Mouse (Mus musculus): Measurements from ENCODE around the gene Bloc1s4. TPM values are rescaled to one million over a fixed set of nuclear protein-coding genes. Genes with fewer than 3 reads are reported as not detected.
A peak's percentile ranks its signal among the peaks of the same experiment; 100 is the strongest.

Gene Bloc1s4
- polyA plus RNA-seq, 1 experiment from 2014 or later = 24.9 TPM

GRCm38 (mm10) chr5:36776021-36776575 lies 27.6 kb upstream of the Bloc1s4 start:
- 38% methylated on average over 9 of the region's 9 CpGs for WGBS
- no peak overlapping the region for H3K4me3 ChIP-seq (ENCODE audit: low read length)
- ATAC-seq (ENCODE audit: low FRiP score, low TSS enrichment) = no peak
- H3K4me2 ChIP-seq (replicated peaks; ENCODE audit: low read depth, low read length) = no peak overlapping the region
- H3K4me1 ChIP-seq (ENCODE audit: insufficient read depth, low read length) = no peaks in the 10 kb centered on the region
- no peak overlapping the region for H3K9ac ChIP-seq (replicated peaks; ENCODE audit: low read length)
- no peaks in the 10 kb centered on the region for H3K36me3 ChIP-seq (ENCODE audit: insufficient read depth, low read length)
- H3K27me3 ChIP-seq (ENCODE audit: insufficient read depth, low read length) = no peaks in the 10 kb centered on the region
- no peak overlapping the region for H3K27ac ChIP-seq (ENCODE audit: low read length)
- peaks cover 10% of the 10 kb centered on the region; the same call in 1 of the 2 replicates for H3K9me3 ChIP-seq (ENCODE audit: low read length)

GRCm38 (mm10) chr5:36775317-36775716 lies 26.9 kb upstream of the Bloc1s4 start:
- H3K4me2 ChIP-seq (replicated peaks; ENCODE audit: low read depth, low read length) = no peak overlapping the region
- WGBS = 78% methylated on average over 2 of the region's 2 CpGs
- no peaks in the 10 kb centered on the region for H3K4me1 ChIP-seq (ENCODE audit: insufficient read depth, low read length)
- 0 out of 2 replicates have a peak, but pooled peaks cover 3% of the 10 kb centered on the region for H3K9me3 ChIP-seq (ENCODE audit: low read length)
- no peak overlapping the region for H3K27ac ChIP-seq (ENCODE audit: low read length)
- H3K36me3 ChIP-seq (ENCODE audit: insufficient read depth, low read length) = no peaks in the 10 kb centered on the region
- H3K4me3 ChIP-seq (ENCODE audit: low read length) = no peak overlapping the region
- no peak overlapping the region for H3K9ac ChIP-seq (replicated peaks; ENCODE audit: low read length)
- no peaks in the 10 kb centered on the region for H3K27me3 ChIP-seq (ENCODE audit: insufficient read depth, low read length)
- no peak for ATAC-seq (ENCODE audit: low FRiP score, low TSS enrichment)

- Histone ChIP-seq H3K36me3 (ENCODE audit: insufficient read depth, low read length) (no peaks in the 10 kb centered on the region), H3K4me2 (replicated peaks; ENCODE audit: low read depth, low read length) (no peak overlapping the region), H3K4me1 (ENCODE audit: insufficient read depth, low read length) (no peaks in the 10 kb centered on the region), H3K4me3 (ENCODE audit: low read length) (no peak overlapping the region), H3K9ac (replicated peaks; ENCODE audit: low read length) (no peak overlapping the region), H3K9me3 (ENCODE audit: low read length) (no peaks in the 10 kb centered on the region), H3K27me3 (ENCODE audit: insufficient read depth, low read length) (no peaks in the 10 kb centered on the region), H3K27ac (ENCODE audit: low read length) (no peak overlapping the region)
- no peak for ATAC-seq (ENCODE audit: low FRiP score, low TSS enrichment)
- 86% methylated on average over 5 of the region's 5 CpGs for WGBS
Observed at GRCm38 (mm10) chr5:36772586-36772985, 24.1 kb upstream of the Bloc1s4 start.

GRCm38 (mm10) chr5:36769603-36770002 lies 21.2 kb upstream of the Bloc1s4 start:
- no peaks in the 10 kb centered on the region for H3K4me1 ChIP-seq (ENCODE audit: insufficient read depth, low read length)
- no peaks in the 10 kb centered on the region for H3K36me3 ChIP-seq (ENCODE audit: insufficient read depth, low read length)
- WGBS = 77% methylated on average over 3 of the region's 3 CpGs
- H3K4me3 ChIP-seq (ENCODE audit: low read length) = no peak overlapping the region
- H3K27ac ChIP-seq (ENCODE audit: low read length) = no peak overlapping the region
- H3K9ac ChIP-seq (replicated peaks; ENCODE audit: low read length) = no peak overlapping the region
- H3K9me3 ChIP-seq (ENCODE audit: low read length) = no peaks in the 10 kb centered on the region
- no peaks in the 10 kb centered on the region for H3K27me3 ChIP-seq (ENCODE audit: insufficient read depth, low read length)
- ATAC-seq (ENCODE audit: low FRiP score, low TSS enrichment) = no peak
- no peak overlapping the region for H3K4me2 ChIP-seq (replicated peaks; ENCODE audit: low read depth, low read length)

- no peak overlapping the region for H3K4me2 ChIP-seq (replicated peaks; ENCODE audit: low read depth, low read length)
- no peaks in the 10 kb centered on the region for H3K9me3 ChIP-seq (ENCODE audit: low read length)
- H3K27me3 ChIP-seq (ENCODE audit: insufficient read depth, low read length) = no peaks in the 10 kb centered on the region
- peak; percentile 59; the same call in 1 of the 2 replicates for ATAC-seq (ENCODE audit: low FRiP score, low TSS enrichment)
- no peak overlapping the region for H3K4me3 ChIP-seq (ENCODE audit: low read length)
- WGBS = 35% methylated on average over 10 of the region's 10 CpGs
- H3K4me1 ChIP-seq (ENCODE audit: insufficient read depth, low read length) = peaks cover 5% of the 10 kb centered on the region; the same call in 1 of the 2 replicates
- H3K36me3 ChIP-seq (ENCODE audit: insufficient read depth, low read length) = no peaks in the 10 kb centered on the region
- no peak overlapping the region for H3K9ac ChIP-seq (replicated peaks; ENCODE audit: low read length)
- no peak overlapping the region for H3K27ac ChIP-seq (ENCODE audit: low read length)
Observed at GRCm38 (mm10) chr5:36766958-36767703, 18.7 kb upstream of the Bloc1s4 start.

GRCm38 (mm10) chr5:36759848-36760247 lies 11.4 kb upstream of the Bloc1s4 start:
- 0 out of 2 replicates have a peak, but pooled peaks have one; percentile 55 for ATAC-seq (ENCODE audit: low FRiP score, low TSS enrichment)
- Histone ChIP-seq H3K36me3 (ENCODE audit: insufficient read depth, low read length) (no peaks in the 10 kb centered on the region), H3K9me3 (ENCODE audit: low read length) (no peaks in the 10 kb centered on the region), H3K4me2 (replicated peaks; ENCODE audit: low read depth, low read length) (no peak overlapping the region), H3K27ac (ENCODE audit: low read length) (no peak overlapping the region), H3K4me1 (ENCODE audit: insufficient read depth, low read length) (peaks cover 7% of the 10 kb centered on the region; the same call in 1 of the 2 replicates), H3K9ac (replicated peaks; ENCODE audit: low read length) (no peak overlapping the region), H3K4me3 (ENCODE audit: low read length) (no peak overlapping the region), H3K27me3 (ENCODE audit: insufficient read depth, low read length) (no peaks in the 10 kb centered on the region)
- WGBS = 27% methylated on average over 4 of the region's 4 CpGs

- no peak overlapping the region for H3K27ac ChIP-seq (ENCODE audit: low read length)
- H3K9ac ChIP-seq (replicated peaks; ENCODE audit: low read length) = no peak overlapping the region
- 0 out of 2 replicates have a peak, but pooled peaks cover 3% of the 10 kb centered on the region for H3K4me1 ChIP-seq (ENCODE audit: insufficient read depth, low read length)
- H3K9me3 ChIP-seq (ENCODE audit: low read length) = no peaks in the 10 kb centered on the region
- H3K4me3 ChIP-seq (ENCODE audit: low read length) = no peak overlapping the region
- WGBS = 69% methylated on average over 5 of the region's 5 CpGs
- no peaks in the 10 kb centered on the region for H3K36me3 ChIP-seq (ENCODE audit: insufficient read depth, low read length)
- no peak overlapping the region for H3K4me2 ChIP-seq (replicated peaks; ENCODE audit: low read depth, low read length)
- no peaks in the 10 kb centered on the region for H3K27me3 ChIP-seq (ENCODE audit: insufficient read depth, low read length)
- no peak for ATAC-seq (ENCODE audit: low FRiP score, low TSS enrichment)
Observed at GRCm38 (mm10) chr5:36757033-36757432, 8.6 kb upstream of the Bloc1s4 start.

GRCm38 (mm10) chr5:36750119-36751078 lies 1.9 kb upstream of the Bloc1s4 start:
- Histone ChIP-seq H3K4me2 (replicated peaks; ENCODE audit: low read depth, low read length) (no peak overlapping the region), H3K4me1 (ENCODE audit: insufficient read depth, low read length) (peaks cover 12% of the 10 kb centered on the region), H3K9ac (replicated peaks; ENCODE audit: low read length) (no peak overlapping the region), H3K36me3 (ENCODE audit: insufficient read depth, low read length) (no peaks in the 10 kb centered on the region), H3K27me3 (ENCODE audit: insufficient read depth, low read length) (no peaks in the 10 kb centered on the region), H3K4me3 (ENCODE audit: low read length) (no peak overlapping the region), H3K9me3 (ENCODE audit: low read length) (no peaks in the 10 kb centered on the region), H3K27ac (ENCODE audit: low read length) (no peak overlapping the region)
- no peak for ATAC-seq (ENCODE audit: low FRiP score, low TSS enrichment)
- WGBS = 72% methylated on average over 9 of the region's 9 CpGs

GRCm38 (mm10) chr5:36747794-36748535 lies 485 bp downstream of the Bloc1s4 start:
- H3K27ac ChIP-seq (ENCODE audit: low read length) = no peak overlapping the region
- H3K4me3 ChIP-seq (ENCODE audit: low read length) = peak overlapping the region; percentile 98
- H3K27me3 ChIP-seq (ENCODE audit: insufficient read depth, low read length) = no peaks in the 10 kb centered on the region
- peak overlapping the region; percentile 96 for H3K4me2 ChIP-seq (replicated peaks; ENCODE audit: low read depth, low read length)
- 2% methylated on average over 76 of the region's 76 CpGs for WGBS
- H3K9me3 ChIP-seq (ENCODE audit: low read length) = no peaks in the 10 kb centered on the region
- ATAC-seq (ENCODE audit: low FRiP score, low TSS enrichment) = peak; percentile 84
- peak overlapping the region; percentile 90 for H3K9ac ChIP-seq (replicated peaks; ENCODE audit: low read length)
- H3K4me1 ChIP-seq (ENCODE audit: insufficient read depth, low read length) = peaks cover 12% of the 10 kb centered on the region
- no peaks in the 10 kb centered on the region for H3K36me3 ChIP-seq (ENCODE audit: insufficient read depth, low read length)
